Mouse (Mus musculus): ENCODE data around the gene Snx30.

- TF ChIP-seq CTCF (IDR thresholded peaks at IDR 0.05; ENCODE audit: low read depth) (no peak), EP300 (IDR thresholded peaks at IDR 0.05; ENCODE audit: low read depth) (no peak)
Observed at GRCm38 (mm10) chr4:59894415-59894814, 88.8 kb downstream of the Snx30 start.

All from liver, embryonic 14.5 days (tissue).